Mouse (Mus musculus) frontal cortex, postnatal 36 days (tissue): ENCODE results near the gene Bzw2.

ENCODE experiments used
- DNase-seq, 2 experiments: peaks; one replicate each; pipeline ENCODE4 v3.0.0; 2022; ENCODE audit warnings: low spot score in 2 of 2

Gene Bzw2

GRCm38 (mm10) chr12:36135409-36135808 lies 22.5 kb downstream of the Bzw2 start:
- DNase-seq: no peak

DNA sequence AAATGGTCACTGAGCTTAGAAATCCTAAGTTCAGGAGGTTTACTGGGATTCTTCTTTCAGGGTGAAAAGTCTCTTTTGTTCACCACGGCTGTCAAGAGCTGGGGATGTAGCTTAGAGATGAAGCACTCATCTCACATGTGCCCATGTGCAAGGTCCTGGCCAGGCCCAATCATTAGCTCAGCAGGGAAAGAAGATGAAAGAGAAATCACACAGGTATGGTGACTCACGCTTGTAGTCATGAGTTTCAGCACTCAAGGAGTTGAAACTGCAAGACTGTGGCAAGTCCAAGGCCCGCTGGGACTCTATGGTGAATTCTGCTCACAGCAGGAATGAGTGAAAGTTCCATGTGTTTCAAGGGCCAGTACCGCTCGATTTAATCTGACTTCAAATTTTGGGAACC lies 23.8 kb downstream of the Bzw2 start:
- no peak for DNase-seq

GRCm38 (mm10) chr12:36133547-36133946 lies 24.3 kb downstream of the Bzw2 start:
- DNase-seq: no peak

DNA sequence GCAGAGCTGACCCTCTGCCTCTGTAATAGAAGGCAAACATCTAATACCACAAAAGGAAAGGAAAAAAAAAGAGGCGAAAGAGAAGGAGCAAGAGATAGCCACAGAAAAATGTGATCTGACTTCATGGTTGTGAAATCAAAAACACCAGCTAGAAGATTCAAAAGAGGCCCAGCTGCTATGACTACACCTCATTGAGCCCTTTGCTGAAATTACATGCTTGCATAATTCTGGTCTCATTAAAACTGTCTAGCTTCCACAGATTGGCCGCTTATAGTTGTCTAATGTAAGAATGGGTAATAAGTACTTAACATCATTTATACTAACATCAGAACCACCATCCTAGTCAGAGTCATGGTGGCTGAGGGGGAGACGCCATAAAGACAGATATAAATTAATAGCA lies 25.2 kb downstream of the Bzw2 start:
- DNase-seq: no peak

DNA sequence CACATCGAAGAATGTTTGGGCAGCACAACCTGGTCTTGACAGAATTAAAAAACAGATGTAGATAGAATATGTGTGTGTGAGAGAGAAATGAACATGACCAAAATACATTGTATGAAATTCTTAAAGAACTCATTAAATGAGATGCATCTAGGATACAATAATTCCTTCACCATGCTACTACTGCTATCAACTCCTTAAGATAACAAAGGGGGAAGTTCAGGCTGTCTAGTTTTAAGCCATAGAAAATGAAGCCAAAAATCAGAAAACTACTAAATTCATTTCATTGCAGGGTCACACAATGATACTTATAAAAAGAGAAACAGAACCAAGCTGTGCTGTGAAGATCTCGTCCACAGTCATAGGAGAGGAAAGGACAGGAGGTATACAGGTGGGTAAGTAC lies 25.6 kb downstream of the Bzw2 start:
- DNase-seq: no peak

DNA sequence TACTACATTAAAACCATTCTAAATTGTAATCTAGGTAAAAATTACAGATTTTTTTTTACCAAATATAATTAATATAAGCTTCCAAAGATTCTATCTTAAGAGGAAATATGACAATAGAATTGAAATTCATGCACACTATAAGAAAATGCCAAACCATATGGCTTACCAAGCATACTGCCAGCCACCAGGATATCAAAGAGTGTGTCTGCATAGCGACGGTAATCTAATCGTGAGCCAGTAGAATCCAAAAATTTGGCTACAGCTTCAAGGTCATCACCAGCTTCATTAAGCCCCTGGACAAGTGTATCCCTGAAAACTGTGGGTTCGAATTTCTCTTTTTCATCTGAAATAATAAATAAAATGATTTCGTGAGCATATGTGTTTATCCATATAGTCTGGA lies 28.1 kb downstream of the Bzw2 start:
- no peak for DNase-seq

DNA sequence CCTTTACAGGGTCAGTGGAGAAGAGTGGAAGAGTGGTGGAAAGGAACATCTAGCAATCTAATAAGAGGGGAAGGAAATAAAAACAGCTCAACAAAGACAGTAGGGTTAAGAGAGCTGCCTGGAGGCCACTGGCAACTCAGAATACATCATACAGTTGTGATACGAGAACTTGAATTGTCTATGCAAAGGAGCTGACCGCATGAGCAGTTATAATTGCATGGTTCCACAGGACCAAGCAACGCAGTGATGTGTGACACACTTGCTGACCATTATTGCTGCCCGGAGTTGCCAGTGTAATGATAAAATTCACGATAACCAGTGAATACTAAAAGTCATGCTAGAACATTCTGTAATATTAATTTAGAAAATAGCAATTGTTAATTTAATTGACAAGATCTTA lies 31.8 kb downstream of the Bzw2 start:
- DNase-seq: no peak

DNA sequence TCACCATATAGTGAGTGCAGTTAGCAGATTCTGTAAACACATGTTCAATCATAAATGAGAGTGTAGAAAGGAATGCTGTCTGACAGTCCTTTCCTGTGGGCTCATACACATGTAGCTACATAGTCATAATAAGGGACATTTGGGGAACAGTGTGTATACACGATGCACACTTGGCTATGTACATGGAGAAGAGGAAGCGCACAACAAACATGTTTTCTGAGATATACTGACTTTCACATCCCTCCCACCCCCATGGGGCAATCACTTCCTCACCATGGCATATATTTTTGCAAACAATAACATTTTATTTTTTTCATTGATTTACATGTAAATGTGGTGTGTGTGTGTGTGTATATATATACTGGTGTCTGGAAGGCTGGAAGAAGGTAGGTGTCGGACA lies 38.6 kb downstream of the Bzw2 start:
- no peak for DNase-seq

DNA sequence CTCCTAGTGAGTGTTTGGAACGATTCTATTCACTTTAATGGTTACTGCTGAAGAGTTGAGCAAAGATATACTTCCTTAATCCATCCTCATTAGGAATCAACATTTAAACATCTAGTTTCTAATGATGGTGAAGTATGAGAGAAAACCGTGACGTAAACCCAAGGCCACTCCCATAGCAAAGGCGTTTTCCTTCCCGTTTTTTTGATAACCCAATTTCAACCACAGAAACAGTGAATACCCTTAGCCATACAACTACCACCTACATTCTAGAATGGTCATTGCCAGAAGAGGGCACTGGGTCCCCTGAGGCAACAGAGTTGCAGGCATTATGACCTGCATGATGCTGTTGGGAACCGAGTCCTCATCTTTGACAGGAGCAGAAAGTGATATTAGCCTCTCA lies 40.7 kb downstream of the Bzw2 start:
- DNase-seq: no peak

GRCm38 (mm10) chr12:36112081-36112480 lies 45.8 kb downstream of the Bzw2 start:
- DNase-seq: no peak

GRCm38 (mm10) chr12:36111110-36111509 lies 46.8 kb downstream of the Bzw2 start:
- no peak for DNase-seq

GRCm38 (mm10) chr12:36110457-36110856 lies 47.4 kb downstream of the Bzw2 start:
- no peak for DNase-seq

DNA sequence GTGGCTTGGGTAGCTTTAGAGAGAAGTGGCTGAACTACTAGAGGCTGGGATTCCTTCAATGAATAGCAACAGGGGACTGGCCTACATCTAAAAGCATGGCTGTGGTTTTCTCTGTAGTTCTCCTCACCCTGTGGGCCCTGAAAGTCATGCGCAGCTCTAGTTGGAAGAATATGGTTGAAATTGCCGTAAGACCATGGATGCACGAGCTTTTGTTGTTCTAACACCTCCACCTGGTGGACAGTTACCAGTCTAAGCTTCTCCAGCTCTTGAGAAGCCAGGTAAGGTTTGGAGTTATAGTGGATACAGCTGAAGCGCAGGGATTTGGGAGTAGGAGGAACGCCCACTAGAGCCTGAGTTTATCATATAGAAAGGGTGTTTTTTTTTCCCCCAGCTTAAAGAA lies 49.4 kb downstream of the Bzw2 start:
- DNase-seq: no peak

- no peak for DNase-seq
Observed at GRCm38 (mm10) chr12:36103592-36103910, 54.3 kb downstream of the Bzw2 start.

DNA sequence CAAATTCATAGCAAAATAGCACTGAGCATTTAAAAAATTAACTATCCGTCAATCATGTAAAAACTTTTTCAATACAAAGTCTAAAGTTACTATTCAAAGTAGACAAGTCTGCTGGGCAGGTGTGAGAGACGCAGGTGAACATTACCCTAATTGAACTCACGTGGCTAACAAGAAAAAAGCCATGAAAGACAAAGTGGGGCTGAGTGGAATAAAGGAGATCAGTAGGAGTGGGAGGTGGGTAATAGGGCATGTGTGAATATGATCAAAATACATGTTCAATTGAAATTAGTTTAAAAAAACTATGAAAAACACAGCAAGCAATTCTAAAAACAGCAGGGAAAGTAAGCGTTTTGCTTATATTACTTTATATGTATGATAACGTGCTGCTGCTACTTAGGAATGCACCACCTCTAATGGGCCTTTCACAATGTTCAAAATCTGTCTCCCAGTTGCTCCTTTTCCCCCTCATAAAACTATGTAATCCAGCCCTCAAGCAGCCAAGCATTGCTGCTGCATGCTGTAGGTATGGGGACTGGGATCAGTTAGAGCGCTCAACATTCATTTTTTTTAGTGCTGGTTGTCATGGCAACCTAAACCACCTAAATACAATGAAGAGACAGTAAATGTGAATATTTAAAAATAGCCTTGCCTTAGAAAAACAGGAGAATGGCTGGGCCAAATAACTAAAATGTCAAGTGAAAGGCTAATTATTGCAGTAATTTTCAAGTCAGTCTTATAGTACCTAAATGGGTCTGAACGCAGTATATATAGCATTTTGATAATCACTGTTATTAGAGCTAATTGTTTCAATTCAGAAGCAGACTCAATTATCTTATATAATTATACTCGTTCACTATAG lies 54.9 kb downstream of the Bzw2 start:
- DNase-seq: no peak

GRCm38 (mm10) chr12:36095371-36095880 lies 62.5 kb downstream of the Bzw2 start:
- DNase-seq: no peak

DNA sequence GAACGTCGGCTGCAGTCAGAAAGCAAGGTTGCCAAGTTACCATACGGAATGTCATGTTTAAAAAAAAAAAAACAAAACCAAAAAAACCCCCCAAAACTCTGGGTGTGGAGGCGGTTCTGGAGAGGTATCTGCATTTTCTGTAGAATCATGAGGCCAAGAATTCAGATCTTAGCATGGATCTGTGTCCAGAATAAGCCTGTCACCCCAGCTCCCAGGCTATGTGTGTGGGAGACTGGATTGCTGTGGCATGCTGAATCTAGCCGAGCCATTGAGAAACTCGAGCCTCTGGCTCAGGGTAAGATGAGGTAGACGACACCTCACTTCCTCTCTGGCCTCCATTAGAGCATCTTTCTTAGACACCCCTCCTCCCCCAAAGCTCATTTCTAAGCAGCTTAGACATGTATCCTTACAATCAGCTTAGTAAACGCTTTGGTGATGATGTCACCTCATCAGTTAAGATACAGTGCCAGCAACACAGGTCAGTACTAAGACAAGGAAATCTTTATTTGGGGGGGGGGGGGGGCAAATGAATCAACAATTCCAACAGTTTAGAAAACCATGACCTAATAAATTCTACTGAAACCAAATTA lies 64.7 kb downstream of the Bzw2 start:
- peak; percentile 48 to 71 for DNase-seq

DNA sequence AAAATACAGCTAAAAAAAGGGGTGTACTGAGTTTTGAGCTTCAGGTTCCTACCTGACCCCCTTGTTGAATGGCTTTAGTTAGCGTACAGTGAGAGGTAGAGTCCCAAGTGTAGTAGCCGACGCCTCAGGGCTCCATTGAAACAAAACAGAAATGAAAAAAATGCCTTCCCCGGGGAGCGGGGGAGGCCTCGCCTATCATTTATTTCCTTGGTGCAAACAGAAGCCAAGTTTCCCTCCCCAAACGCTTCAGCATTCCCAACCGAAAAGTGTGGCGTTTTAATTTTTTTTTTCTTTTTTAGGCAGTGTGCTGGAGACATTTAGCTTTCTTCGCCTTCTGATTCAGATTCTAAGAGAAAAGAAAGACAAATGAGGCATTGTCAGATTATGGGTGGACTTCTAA lies 65.9 kb downstream of the Bzw2 start:
- DNase-seq: no peak

DNA sequence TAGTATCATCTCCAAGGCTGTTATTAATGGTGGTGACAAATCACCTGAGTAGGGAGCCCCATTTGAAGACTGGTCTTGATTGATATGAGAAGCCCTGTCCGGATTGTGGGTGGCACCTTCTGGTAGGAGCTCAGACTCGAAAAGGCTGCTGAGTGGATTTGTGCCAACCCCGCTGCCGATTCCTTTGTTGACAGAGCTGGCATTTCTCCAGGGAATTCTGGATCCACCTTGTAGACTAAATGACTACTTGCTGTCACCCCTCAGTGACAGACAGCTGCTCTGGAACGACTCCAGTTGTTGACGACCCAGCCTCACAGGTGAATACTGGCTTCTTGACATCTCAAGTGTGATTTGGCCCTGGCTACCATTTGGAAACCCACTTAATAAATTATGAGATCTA lies 68.7 kb downstream of the Bzw2 start:
- no peak for DNase-seq

GRCm38 (mm10) chr12:36088804-36089203 lies 69.1 kb downstream of the Bzw2 start:
- no peak for DNase-seq

- DNase-seq: no peak
Observed at GRCm38 (mm10) chr12:36085380-36085779, 72.5 kb downstream of the Bzw2 start.

GRCm38 (mm10) chr12:36078101-36078899 lies 79.6 kb downstream of the Bzw2 start:
- DNase-seq: no peak

DNA sequence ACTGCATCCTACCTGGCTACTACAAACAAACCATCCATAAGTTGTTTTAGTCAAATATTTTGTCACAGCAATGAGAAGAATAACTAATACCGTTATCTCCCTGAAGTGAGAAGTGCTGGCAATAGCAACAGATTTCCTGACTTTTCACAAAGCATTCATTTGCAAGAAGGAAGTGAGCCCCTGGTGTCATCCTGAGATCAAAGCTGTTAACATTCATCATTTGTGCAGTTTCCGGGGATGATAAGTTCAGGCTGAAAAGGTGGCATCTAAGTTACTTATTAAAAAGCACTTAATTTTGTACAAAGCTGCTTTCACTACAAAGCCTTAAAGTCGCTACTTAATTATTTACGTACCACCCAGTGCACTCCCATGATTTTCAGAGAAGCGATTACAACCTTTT lies 85.0 kb downstream of the Bzw2 start:
- no peak for DNase-seq
